Mouse (Mus musculus): Measurements from ENCODE around the gene Lrmda.
A peak's percentile ranks its signal among the peaks of the same experiment; 100 is the strongest.

Lrmda gene

GRCm38 (mm10) chr14:21992321-21992885, 27.1 kb upstream of the Lrmda start:
- DNase-seq (ENCODE audit: low spot score in 2 of 2), result no peak

- no peak for DNase-seq (ENCODE audit: low spot score in 2 of 2)
Observed at GRCm38 (mm10) chr14:21993251-21994060, 26.1 kb upstream of the Lrmda start.

GRCm38 (mm10) chr14:21994061-21994990, 25.2 kb upstream of the Lrmda start:
- no peak for DNase-seq (ENCODE audit: low spot score in 2 of 2)

- DNase-seq (ENCODE audit: low spot score in 2 of 2), result peak; percentile 54 to 71
Observed at GRCm38 (mm10) chr14:21995031-21995754, 24.3 kb upstream of the Lrmda start.

GRCm38 (mm10) chr14:21999588-21999987, 19.9 kb upstream of the Lrmda start:
- DNase-seq (ENCODE audit: low spot score in 2 of 2), result no peak

- no peak for DNase-seq (ENCODE audit: low spot score in 2 of 2)
Observed at GRCm38 (mm10) chr14:22003231-22003630, 16.3 kb upstream of the Lrmda start.

GRCm38 (mm10) chr14:22003631-22004030, 15.9 kb upstream of the Lrmda start:
- no peak for DNase-seq (ENCODE audit: low spot score in 2 of 2)

- no peak for DNase-seq (ENCODE audit: low spot score in 2 of 2)
Observed at GRCm38 (mm10) chr14:22004943-22005342, 14.6 kb upstream of the Lrmda start.

- no peak for DNase-seq (ENCODE audit: low spot score in 2 of 2)
Observed at GRCm38 (mm10) chr14:22007006-22007405, 12.5 kb upstream of the Lrmda start.

- DNase-seq (ENCODE audit: low spot score in 2 of 2), result no peak
Observed at GRCm38 (mm10) chr14:22014315-22014714, 5.2 kb upstream of the Lrmda start.

GRCm38 (mm10) chr14:22014781-22015180, 4.7 kb upstream of the Lrmda start:
- no peak for DNase-seq (ENCODE audit: low spot score in 2 of 2)

- no peak for DNase-seq (ENCODE audit: low spot score in 2 of 2)
Observed at GRCm38 (mm10) chr14:22017011-22017410, 2.5 kb upstream of the Lrmda start.

- DNase-seq (ENCODE audit: low spot score in 2 of 2), result no peak
Observed at GRCm38 (mm10) chr14:22019949-22020845, 685 bp downstream of the Lrmda start.

GRCm38 (mm10) chr14:22020885-22021284, 1.4 kb downstream of the Lrmda start:
- no peak for DNase-seq (ENCODE audit: low spot score in 2 of 2)

- DNase-seq (ENCODE audit: low spot score in 2 of 2), result no peak
Observed at GRCm38 (mm10) chr14:22023533-22023932, 4.0 kb downstream of the Lrmda start.

- no peak for DNase-seq (ENCODE audit: low spot score in 2 of 2)
Observed at GRCm38 (mm10) chr14:22035900-22036299, 16.4 kb downstream of the Lrmda start.

- no peak for DNase-seq (ENCODE audit: low spot score in 2 of 2)
Observed at GRCm38 (mm10) chr14:22036338-22036737, 16.8 kb downstream of the Lrmda start.

- no peak for DNase-seq (ENCODE audit: low spot score in 2 of 2)
Observed at GRCm38 (mm10) chr14:22036802-22037497, 17.4 kb downstream of the Lrmda start.

- DNase-seq (ENCODE audit: low spot score in 2 of 2), result no peak
Observed at GRCm38 (mm10) chr14:22037498-22038131, 18.1 kb downstream of the Lrmda start.
